Mouse (Mus musculus) c-Kit-negative CD71-positive TER-119-positive erythroid progenitor cells, embryonic 14.5 days (primary cell): ENCODE data around the gene Tmsb4x.

ENCODE experiments used
- DNase-seq: peaks from one replicate; pipeline ENCODE4 v3.0.0-alpha.2; 2013; ENCODE audit warnings: low read depth, low spot score

The Tmsb4x gene

GRCm38 (mm10) chrX:167182411-167182810, 26.7 kb downstream of the Tmsb4x start:
- no peak for DNase-seq

GRCm38 (mm10) chrX:167179961-167180642, 29.0 kb downstream of the Tmsb4x start:
- no peak for DNase-seq

GRCm38 (mm10) chrX:167179549-167179948, 29.6 kb downstream of the Tmsb4x start:
- no peak for DNase-seq

- DNase-seq, result no peak
These were observed 33.8 kb downstream of the Tmsb4x start for GRCm38 (mm10) chrX:167175319-167175718.

- DNase-seq, result no peak
These were observed 34.8 kb downstream of the Tmsb4x start for GRCm38 (mm10) chrX:167174311-167174710.

GRCm38 (mm10) chrX:167172256-167172655, 36.9 kb downstream of the Tmsb4x start:
- DNase-seq, result no peak

GRCm38 (mm10) chrX:167171281-167171680, 37.8 kb downstream of the Tmsb4x start:
- DNase-seq, result no peak

GRCm38 (mm10) chrX:167167282-167167681, 41.8 kb downstream of the Tmsb4x start:
- DNase-seq, result no peak

GRCm38 (mm10) chrX:167166051-167166450, 43.1 kb downstream of the Tmsb4x start:
- DNase-seq, result no peak

GRCm38 (mm10) chrX:167157691-167158090, 51.4 kb downstream of the Tmsb4x start:
- no peak for DNase-seq
